Mouse (Mus musculus) spleen, adult 2 months (tissue): ENCODE results near the gene Peg10.

Experiments used
- CTCF ChIP-seq: fragments of 200-500 bp; IDR thresholded peaks from 2 replicates; pipeline ENCODE4 v1.5.1; 2011; ENCODE audit warnings: mild to moderate bottlenecking, inconsistent platforms; ENCODE audit not compliant: insufficient read depth, insufficient read length, insufficient replicate concordance; ENCODE audit errors: extremely low read depth
- POLR2A ChIP-seq: fragments of 200-500 bp; IDR thresholded peaks from 2 replicates; pipeline ENCODE4 v1.6.1; 2011; ENCODE audit warnings: low read depth, low read length, inconsistent platforms

DNA sequence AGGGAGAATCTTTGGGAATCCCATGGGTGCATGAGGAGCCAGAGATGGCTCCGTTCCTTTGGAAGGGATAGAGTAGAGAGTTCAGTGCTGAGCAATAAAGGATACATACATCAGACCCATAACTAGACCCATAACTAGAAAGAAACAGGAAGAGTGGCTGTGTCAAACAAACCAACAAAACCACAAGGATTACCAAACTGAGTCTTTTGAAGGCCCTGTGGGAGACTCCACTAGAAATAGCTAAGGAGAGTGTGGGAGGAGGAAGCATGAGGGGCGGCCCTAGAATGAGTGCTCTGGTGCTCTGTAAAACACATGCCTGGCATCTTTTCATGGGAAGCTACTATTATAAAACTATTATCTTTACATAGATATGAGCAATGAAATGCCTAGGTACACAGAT is 18.8 kb upstream of the Peg10 start:
- TF ChIP-seq POLR2A (no peak), CTCF (no peak)
